Mouse (Mus musculus): ENCODE measurements at regions not wholly inside any gene's neighbourhood (a gene's known extent, or its start where the extent isn't known, plus 50 kb on each side); places are given as distances from the start of the nearest gene placed in this dataset.

- H3K4me2 ChIP-seq (ENCODE audit: low read depth, low read length), result peak overlapping the region; percentile 17; the same call in 1 of the 2 replicates
- ATAC-seq (ENCODE audit: insufficient read depth, low FRiP score), result no peak
These were observed 84.3 kb upstream of the Tank start for GRCm38 (mm10) chr2:61493918-61494712.

GRCm38 (mm10) chr2:61492043-61492743 lies 86.2 kb upstream of the Tank start:
- Histone ChIP-seq H3K4me2 (ENCODE audit: low read depth, low read length) (no peak overlapping the region), H3K27me3 (ENCODE audit: control insufficient read depth, insufficient read depth, low read length) (no peaks in the 10 kb centered on the region), H3K4me3 (replicated peaks; ENCODE audit: low read length) (no peak overlapping the region), H3K9ac (ENCODE audit: low read length) (no peak overlapping the region), H3K36me3 (ENCODE audit: control insufficient read depth, insufficient read depth, low read length) (no peaks in the 10 kb centered on the region), H3K4me1 (ENCODE audit: control insufficient read depth, insufficient read depth, low read length) (no peaks in the 10 kb centered on the region), H3K9me3 (replicated peaks; ENCODE audit: control insufficient read depth, low read length) (no peaks in the 10 kb centered on the region), H3K27ac (ENCODE audit: low read length) (no peak overlapping the region)
- 57% methylated on average over 6 of the region's 6 CpGs for WGBS
- ATAC-seq (ENCODE audit: insufficient read depth, low FRiP score), result 0 out of 2 replicates have a peak, but pooled peaks have one; percentile 25

More at GRCm38 (mm10) chr2:61493918-61494712, 84.3 kb upstream of the Tank start:
- H3K9me3 ChIP-seq (replicated peaks; ENCODE audit: control insufficient read depth, low read length), result no peaks in the 10 kb centered on the region
- H3K27ac ChIP-seq (ENCODE audit: low read length), result no peak overlapping the region
- H3K36me3 ChIP-seq (ENCODE audit: control insufficient read depth, insufficient read depth, low read length), result no peaks in the 10 kb centered on the region
- H3K4me3 ChIP-seq (replicated peaks; ENCODE audit: low read length), result no peak overlapping the region
- WGBS, result 38% methylated on average over 11 of the region's 11 CpGs
- H3K27me3 ChIP-seq (ENCODE audit: control insufficient read depth, insufficient read depth, low read length), result no peaks in the 10 kb centered on the region
- H3K4me1 ChIP-seq (ENCODE audit: control insufficient read depth, insufficient read depth, low read length), result no peaks in the 10 kb centered on the region
- no peak overlapping the region for H3K9ac ChIP-seq (ENCODE audit: low read length)

- no peak for ATAC-seq (ENCODE audit: insufficient read depth, low FRiP score)
- no peaks in the 10 kb centered on the region for H3K4me1 ChIP-seq (ENCODE audit: control insufficient read depth, insufficient read depth, low read length)
- H3K27me3 ChIP-seq (ENCODE audit: control insufficient read depth, insufficient read depth, low read length), result no peaks in the 10 kb centered on the region
- H3K36me3 ChIP-seq (ENCODE audit: control insufficient read depth, insufficient read depth, low read length), result no peaks in the 10 kb centered on the region
- no peak overlapping the region for H3K4me2 ChIP-seq (ENCODE audit: low read depth, low read length)
- H3K4me3 ChIP-seq (replicated peaks; ENCODE audit: low read length), result no peak overlapping the region
- no peak overlapping the region for H3K27ac ChIP-seq (ENCODE audit: low read length)
- no peaks in the 10 kb centered on the region for H3K9me3 ChIP-seq (replicated peaks; ENCODE audit: control insufficient read depth, low read length)
- H3K9ac ChIP-seq (ENCODE audit: low read length), result no peak overlapping the region
- 74% methylated on average over 10 of the region's 10 CpGs for WGBS
These were observed 87.8 kb upstream of the Tank start for GRCm38 (mm10) chr2:61490436-61491109.

- no peaks in the 10 kb centered on the region for H3K4me1 ChIP-seq (ENCODE audit: control insufficient read depth, insufficient read depth, low read length)
- H3K36me3 ChIP-seq (ENCODE audit: control insufficient read depth, insufficient read depth, low read length), result no peaks in the 10 kb centered on the region
- H3K27me3 ChIP-seq (ENCODE audit: control insufficient read depth, insufficient read depth, low read length), result no peaks in the 10 kb centered on the region
- H3K9me3 ChIP-seq (replicated peaks; ENCODE audit: control insufficient read depth, low read length), result no peaks in the 10 kb centered on the region
- H3K9ac ChIP-seq (ENCODE audit: low read length), result no peak overlapping the region
- no peak overlapping the region for H3K27ac ChIP-seq (ENCODE audit: low read length)
- H3K4me2 ChIP-seq (ENCODE audit: low read depth, low read length), result no peak overlapping the region
- no peak for ATAC-seq (ENCODE audit: insufficient read depth, low FRiP score)
- 86% methylated on average over 10 of the region's 10 CpGs for WGBS
- no peak overlapping the region for H3K4me3 ChIP-seq (replicated peaks; ENCODE audit: low read length)
These were observed 88.6 kb upstream of the Tank start for GRCm38 (mm10) chr2:61489762-61490161.

- Histone ChIP-seq H3K9me3 (replicated peaks; ENCODE audit: control insufficient read depth, low read length) (no peaks in the 10 kb centered on the region), H3K9ac (ENCODE audit: low read length) (no peak overlapping the region), H3K27ac (ENCODE audit: low read length) (no peak overlapping the region), H3K27me3 (ENCODE audit: control insufficient read depth, insufficient read depth, low read length) (no peaks in the 10 kb centered on the region), H3K4me1 (ENCODE audit: control insufficient read depth, insufficient read depth, low read length) (no peaks in the 10 kb centered on the region), H3K4me3 (replicated peaks; ENCODE audit: low read length) (no peak overlapping the region), H3K4me2 (ENCODE audit: low read depth, low read length) (no peak overlapping the region), H3K36me3 (ENCODE audit: control insufficient read depth, insufficient read depth, low read length) (no peaks in the 10 kb centered on the region)
- 88% methylated on average over 1 of the region's 1 CpGs for WGBS
- no peak for ATAC-seq (ENCODE audit: insufficient read depth, low FRiP score)
These were observed 94.6 kb upstream of the Tank start for GRCm38 (mm10) chr2:61483820-61484219.

- H3K27ac ChIP-seq (ENCODE audit: low read length), result no peak overlapping the region
- H3K27me3 ChIP-seq (ENCODE audit: control insufficient read depth, insufficient read depth, low read length), result no peaks in the 10 kb centered on the region
- ATAC-seq (ENCODE audit: insufficient read depth, low FRiP score), result no peak
- no peak overlapping the region for H3K4me2 ChIP-seq (ENCODE audit: low read depth, low read length)
- 85% methylated on average over 4 of the region's 4 CpGs for WGBS
- no peaks in the 10 kb centered on the region for H3K36me3 ChIP-seq (ENCODE audit: control insufficient read depth, insufficient read depth, low read length)
- H3K9me3 ChIP-seq (replicated peaks; ENCODE audit: control insufficient read depth, low read length), result no peaks in the 10 kb centered on the region
- no peak overlapping the region for H3K9ac ChIP-seq (ENCODE audit: low read length)
- no peaks in the 10 kb centered on the region for H3K4me1 ChIP-seq (ENCODE audit: control insufficient read depth, insufficient read depth, low read length)
- H3K4me3 ChIP-seq (replicated peaks; ENCODE audit: low read length), result no peak overlapping the region
These were observed 101.7 kb upstream of the Tank start for GRCm38 (mm10) chr2:61476648-61477047.

GRCm38 (mm10) chr2:61474626-61475025 lies 103.8 kb upstream of the Tank start:
- no peaks in the 10 kb centered on the region for H3K9me3 ChIP-seq (replicated peaks; ENCODE audit: control insufficient read depth, low read length)
- 54% methylated on average over 10 of the region's 10 CpGs for WGBS
- no peak overlapping the region for H3K27ac ChIP-seq (ENCODE audit: low read length)
- no peaks in the 10 kb centered on the region for H3K4me1 ChIP-seq (ENCODE audit: control insufficient read depth, insufficient read depth, low read length)
- no peak overlapping the region for H3K9ac ChIP-seq (ENCODE audit: low read length)
- no peak overlapping the region for H3K4me3 ChIP-seq (replicated peaks; ENCODE audit: low read length)
- H3K4me2 ChIP-seq (ENCODE audit: low read depth, low read length), result no peak overlapping the region
- H3K36me3 ChIP-seq (ENCODE audit: control insufficient read depth, insufficient read depth, low read length), result no peaks in the 10 kb centered on the region
- no peaks in the 10 kb centered on the region for H3K27me3 ChIP-seq (ENCODE audit: control insufficient read depth, insufficient read depth, low read length)
- no peak for ATAC-seq (ENCODE audit: insufficient read depth, low FRiP score)

GRCm38 (mm10) chr2:61470521-61470920 lies 107.9 kb upstream of the Tank start:
- 88% methylated on average over 5 of the region's 5 CpGs for WGBS
- H3K4me3 ChIP-seq (replicated peaks; ENCODE audit: low read length), result no peak overlapping the region
- no peaks in the 10 kb centered on the region for H3K9me3 ChIP-seq (replicated peaks; ENCODE audit: control insufficient read depth, low read length)
- H3K27me3 ChIP-seq (ENCODE audit: control insufficient read depth, insufficient read depth, low read length), result no peaks in the 10 kb centered on the region
- ATAC-seq (ENCODE audit: insufficient read depth, low FRiP score), result no peak
- H3K9ac ChIP-seq (ENCODE audit: low read length), result no peak overlapping the region
- H3K27ac ChIP-seq (ENCODE audit: low read length), result no peak overlapping the region
- H3K36me3 ChIP-seq (ENCODE audit: control insufficient read depth, insufficient read depth, low read length), result no peaks in the 10 kb centered on the region
- no peaks in the 10 kb centered on the region for H3K4me1 ChIP-seq (ENCODE audit: control insufficient read depth, insufficient read depth, low read length)
- no peak overlapping the region for H3K4me2 ChIP-seq (ENCODE audit: low read depth, low read length)

- no peak overlapping the region for H3K9ac ChIP-seq (ENCODE audit: low read length)
- no peak overlapping the region for H3K4me2 ChIP-seq (ENCODE audit: low read depth, low read length)
- no peak for ATAC-seq (ENCODE audit: insufficient read depth, low FRiP score)
- no peaks in the 10 kb centered on the region for H3K36me3 ChIP-seq (ENCODE audit: control insufficient read depth, insufficient read depth, low read length)
- H3K27ac ChIP-seq (ENCODE audit: low read length), result no peak overlapping the region
- no peaks in the 10 kb centered on the region for H3K27me3 ChIP-seq (ENCODE audit: control insufficient read depth, insufficient read depth, low read length)
- H3K9me3 ChIP-seq (replicated peaks; ENCODE audit: control insufficient read depth, low read length), result no peaks in the 10 kb centered on the region
- H3K4me3 ChIP-seq (replicated peaks; ENCODE audit: low read length), result no peak overlapping the region
- no peaks in the 10 kb centered on the region for H3K4me1 ChIP-seq (ENCODE audit: control insufficient read depth, insufficient read depth, low read length)
These were observed 108.3 kb upstream of the Tank start for GRCm38 (mm10) chr2:61470064-61470463.
